Comparison of ENCODE assay signal across 8 mouse cellular contexts in genomic region chr3:37421179-37421578, GRCm38 (mm10). TPM values are rescaled to one million over a fixed set of nuclear protein-coding genes. Genes with fewer than 3 reads are reported as not detected.
DNase-seq lines count a peak whose midpoint lies in the region; ATAC-seq and TF ChIP-seq lines count a peak whose summit lies in the region.

No protein-coding gene starts in this region.

- peaks cover 7% of the 10 kb centered on the region for H3K36me3 ChIP-seq in heart, embryonic 12.5 days
- H3K36me3 ChIP-seq in ES-Bruce4 (ENCODE audit: control insufficient read depth, insufficient read depth, low read length, poor library complexity, severe bottlenecking) (peaks cover 6% of the 10 kb centered on the region), macrophage (ENCODE audit: inconsistent target) (no peaks in the 10 kb centered on the region; the same call in 1 of the 2 replicates)
- H3K36me3 ChIP-seq in forebrain, embryonic 15.5 days: peaks cover 3% of the 10 kb centered on the region; the same call in 1 of the 2 replicates

- H3K4me2 ChIP-seq in heart, embryonic 12.5 days: peak overlapping the region; percentile 88
- peak overlapping the region; percentile 80 for H3K4me2 ChIP-seq in forebrain, embryonic 15.5 days (replicated peaks)

- peak overlapping the region; percentile 86 for H3K9ac ChIP-seq in heart, embryonic 12.5 days
- H3K9ac ChIP-seq in ES-Bruce4 (ENCODE audit: low read depth, poor library complexity, severe bottlenecking): peak overlapping the region; percentile 74
- peak overlapping the region; percentile 52 for H3K9ac ChIP-seq in forebrain, embryonic 15.5 days (replicated peaks)

- DNase-seq in heart, postnatal 10 days: no peak
- DNase-seq in layer of hippocampus, adult 9-10 months (ENCODE audit: low spot score): no peak
- no peak for DNase-seq in urinary bladder, postnatal 10 days (ENCODE audit: low spot score)
- no peak for DNase-seq in left cerebral cortex, adult 9 months (ENCODE audit: low spot score in 2 of 2)

- H3K27me3 ChIP-seq in heart, embryonic 12.5 days (replicated peaks): no peaks in the 10 kb centered on the region
- no peaks in the 10 kb centered on the region for H3K27me3 ChIP-seq in ES-Bruce4 (ENCODE audit: control insufficient read depth, insufficient read depth, low read length, poor library complexity, severe bottlenecking)
- H3K27me3 ChIP-seq in forebrain, embryonic 15.5 days: no peaks in the 10 kb centered on the region

- H3K4me3 ChIP-seq in heart, embryonic 12.5 days: peak overlapping the region; percentile 85
- H3K4me3 ChIP-seq in ES-Bruce4 (ENCODE audit: low read depth, low read length): peak overlapping the region; percentile 90
- H3K4me3 ChIP-seq in forebrain, embryonic 15.5 days: peak overlapping the region; percentile 73
- peak overlapping the region; percentile 62 for H3K4me3 ChIP-seq in macrophage (ENCODE audit: inconsistent target)

- H3K4me1 ChIP-seq in heart, embryonic 12.5 days (replicated peaks): peaks cover 11% of the 10 kb centered on the region
- no peaks in the 10 kb centered on the region for H3K4me1 ChIP-seq in ES-Bruce4 (ENCODE audit: control insufficient read depth, insufficient read depth, low read length)
- H3K4me1 ChIP-seq in forebrain, embryonic 15.5 days: peaks cover 19% of the 10 kb centered on the region

- TF ChIP-seq EP300 in ES-Bruce4 (IDR thresholded peaks at IDR 0.05; ENCODE audit: insufficient read depth, low read depth, low read length): no peak

- no peak for ATAC-seq in heart, embryonic 12.5 days (ENCODE audit: insufficient number of reproducible peaks, low FRiP score)
- no peak for ATAC-seq in forebrain, embryonic 15.5 days (replicated peaks)

- no peak for TF ChIP-seq POLR2A in ES-Bruce4 (IDR thresholded peaks at IDR 0.05; ENCODE audit: insufficient read depth, low read length)

- H3K79me2 ChIP-seq in macrophage (ENCODE audit: inconsistent target): peaks cover 48% of the 10 kb centered on the region

- WGBS in heart, embryonic 12.5 days: 18% methylated on average over 3 of the region's 3 CpGs
- WGBS in forebrain, embryonic 15.5 days: 14% methylated on average over 3 of the region's 3 CpGs
- 26% methylated on average over 3 of the region's 3 CpGs for WGBS in macrophage (ENCODE audit: missing documents)

- no peaks in the 10 kb centered on the region for H3K9me3 ChIP-seq in heart, embryonic 12.5 days (replicated peaks)
- H3K9me3 ChIP-seq in ES-Bruce4 (replicated peaks; ENCODE audit: control insufficient read depth, insufficient read depth, low read length, poor library complexity, severe bottlenecking): no peaks in the 10 kb centered on the region
- H3K9me3 ChIP-seq in forebrain, embryonic 15.5 days: no peaks in the 10 kb centered on the region

- no peak for TF ChIP-seq CTCF in ES-Bruce4 (IDR thresholded peaks at IDR 0.05; ENCODE audit: low read depth, low read length)

- H3K27ac ChIP-seq in heart, embryonic 12.5 days (ENCODE audit: poor library complexity, severe bottlenecking): no peak overlapping the region
- no peak overlapping the region for H3K27ac ChIP-seq in ES-Bruce4 (ENCODE audit: insufficient read depth, low read length)
- no peak overlapping the region for H3K27ac ChIP-seq in forebrain, embryonic 15.5 days (replicated peaks)
- peak overlapping the region; percentile 42 for H3K27ac ChIP-seq in macrophage

- intact Hi-C loops in heart, postnatal 10 days (cut with DNase I): no loop called here

RNA-seq across cellular contexts. Expression of gene Nudt6, which starts 1.2 kb away (rescaled TPM):
- 10.0 and 12.4 TPM in 2 replicates for polyA plus RNA-seq in heart, embryonic 12.5 days (2016; fragmentation: Nextera tagmentation; extraction: Ambion mirVana)
- 10 to 100 TPM; 18.2 to 24.2 TPM for total RNA-seq in heart, postnatal 10 days (2021)
- polyA plus RNA-seq in ES-Bruce4 (2011; ENCODE audit: insufficient read depth, insufficient read length, low read depth, missing spikeins): 2.8 and 3.5 TPM in 2 replicates
- 5.1 and 5.9 TPM in 2 replicates for polyA plus RNA-seq in forebrain, embryonic 15.5 days (2015; fragmentation: Nextera tagmentation; extraction: Ambion mirVana)
- total RNA-seq in macrophage (2018; cell fraction: chromatin; rRNA removed): 1 to 10 TPM in 25 of 26 experiments, not detected in 1; 1.2 to 9.3 (median 4.4) TPM
- total RNA-seq in macrophage (2018; cell fraction: cytosol; rRNA removed): 1 to 10 TPM; 1.4 to 5.8 (median 3.8) TPM
- 10 to 100 TPM in 1 of 26 experiments, 1 to 10 TPM in 21, under 1 TPM in 1, not detected in 3; 0.89 to 11.3 (median 4.5) TPM for total RNA-seq in macrophage (2018; cell fraction: nucleus; rRNA removed)
- polyA plus RNA-seq in macrophage (2018): 4.8 to 5.7 TPM (median 5.6 TPM) in 3 replicates

RNA-seq across cellular contexts. Expression of gene Spata5, which starts 1.5 kb away (rescaled TPM):
- polyA plus RNA-seq in heart, embryonic 12.5 days (2016; fragmentation: Nextera tagmentation; extraction: Ambion mirVana): 26.4 and 32.2 TPM in 2 replicates
- 10 to 100 TPM; 21.1 to 23.3 TPM for total RNA-seq in heart, postnatal 10 days (2021)
- polyA plus RNA-seq in ES-Bruce4 (2011; ENCODE audit: insufficient read depth, insufficient read length, low read depth, missing spikeins) (49.5 and 56.6 TPM in 2 replicates), macrophage (2018) (9.6 to 19.8 TPM (median 14.8 TPM) in 3 replicates)
- 33.7 and 34.7 TPM in 2 replicates for polyA plus RNA-seq in forebrain, embryonic 15.5 days (2015; fragmentation: Nextera tagmentation; extraction: Ambion mirVana)
- 100 to 1,000 TPM in 13 of 26 experiments, 10 to 100 TPM in 13; 51.1 to 135 (median 101) TPM for total RNA-seq in macrophage (2018; cell fraction: chromatin; rRNA removed)
- 10 to 100 TPM; 10.6 to 27.8 (median 19.0) TPM for total RNA-seq in macrophage (2018; cell fraction: cytosol; rRNA removed)
- total RNA-seq in macrophage (2018; cell fraction: nucleus; rRNA removed): 10 to 100 TPM; 25.0 to 90.7 (median 45.3) TPM
